Mouse (Mus musculus) embryonic fibroblast, embryonic 13.5 days (primary cell): ENCODE measurements around the gene Synrg.

Experiments
- CTCF ChIP-seq: IDR thresholded peaks from 2 replicates; pipeline ENCODE4 v1.5.1; 2011; ENCODE audit warnings: mild to moderate bottlenecking, control low read depth, low read length, moderate library complexity, borderline replicate concordance; ENCODE audit not compliant: insufficient read depth
- POLR2A ChIP-seq: IDR thresholded peaks from 2 replicates; pipeline ENCODE4 v1.6.1; 2011; ENCODE audit warnings: low read depth, mild to moderate bottlenecking, control low read depth, low read length, moderate library complexity

GRCm38 (mm10) chr11:84057418-84057817 lies 93.2 kb downstream of the Synrg start:
- TF ChIP-seq CTCF (no peak), POLR2A (no peak)
